Mouse (Mus musculus): ENCODE results near the gene Rasl12. TPM values are rescaled to one million over a fixed set of nuclear protein-coding genes. Genes with fewer than 3 reads are reported as not detected.

Gene Rasl12
- polyA plus RNA-seq, 1 experiment from 2014 or later: 11.9 TPM

GRCm38 (mm10) chr9:65375163-65375934, 23.0 kb upstream of the Rasl12 start:
- no peak overlapping the region for H3K9ac ChIP-seq

DNA sequence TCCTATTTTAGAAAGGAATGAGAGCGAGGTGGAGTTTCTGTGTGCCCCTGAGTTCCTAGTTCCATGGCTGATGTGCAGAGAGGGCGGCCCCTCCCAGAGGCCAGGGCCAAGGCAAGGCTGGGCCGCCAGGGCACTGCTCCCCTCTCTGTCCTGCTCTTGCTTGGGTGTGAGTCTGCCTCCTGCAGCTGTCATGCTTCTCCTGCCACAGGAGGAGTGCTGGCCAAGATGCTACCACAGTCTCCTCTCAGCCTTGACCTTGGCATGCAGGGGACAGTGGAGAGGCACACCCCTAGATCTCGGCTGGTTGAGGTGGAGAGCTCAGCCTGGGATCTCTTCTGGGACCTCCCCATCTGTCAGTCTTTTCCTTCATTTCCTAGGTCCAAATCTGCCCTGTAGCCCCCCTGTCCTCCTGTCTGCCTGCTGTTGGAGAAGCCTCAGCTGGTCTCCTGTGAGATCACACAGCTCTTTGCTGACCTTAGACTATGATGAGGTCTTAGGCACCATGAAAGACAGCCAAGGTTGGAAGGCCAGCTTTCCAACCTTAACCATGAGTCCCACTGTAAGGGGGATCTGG, 17.2 kb upstream of the Rasl12 start:
- Histone ChIP-seq H3K27me3 (no peaks in the 10 kb centered on the region), H3K4me1 (no peaks in the 10 kb centered on the region), H3K27ac (no peak overlapping the region), H3K36me3 (no peaks in the 10 kb centered on the region), H3K9ac (no peak overlapping the region), H3K4me2 (replicated peaks) (no peak overlapping the region), H3K4me3 (no peak overlapping the region), H3K9me3 (no peaks in the 10 kb centered on the region)
- ATAC-seq (ENCODE audit: insufficient number of reproducible peaks, insufficient read depth, low FRiP score, low TSS enrichment): no peak
- WGBS: 65% methylated on average over 4 of the region's 4 CpGs

More at GRCm38 (mm10) chr9:65375163-65375934, 23.0 kb upstream of the Rasl12 start:
- 81% methylated on average over 9 of the region's 9 CpGs for WGBS
- H3K27ac ChIP-seq: no peak overlapping the region
- H3K27me3 ChIP-seq: no peaks in the 10 kb centered on the region
- H3K4me1 ChIP-seq: no peaks in the 10 kb centered on the region
- no peak overlapping the region for H3K4me3 ChIP-seq
- H3K9me3 ChIP-seq: no peaks in the 10 kb centered on the region
- H3K36me3 ChIP-seq: no peaks in the 10 kb centered on the region
- H3K4me2 ChIP-seq (replicated peaks): no peak overlapping the region
- no peak for ATAC-seq (ENCODE audit: insufficient number of reproducible peaks, insufficient read depth, low FRiP score, low TSS enrichment)

- 67% methylated on average over 6 of the region's 6 CpGs for WGBS
- Histone ChIP-seq H3K36me3 (no peaks in the 10 kb centered on the region), H3K4me1 (no peaks in the 10 kb centered on the region), H3K27ac (no peak overlapping the region), H3K4me3 (no peak overlapping the region), H3K27me3 (no peaks in the 10 kb centered on the region), H3K9me3 (no peaks in the 10 kb centered on the region), H3K4me2 (replicated peaks) (no peak overlapping the region), H3K9ac (no peak overlapping the region)
- no peak for ATAC-seq (ENCODE audit: insufficient number of reproducible peaks, insufficient read depth, low FRiP score, low TSS enrichment)
These were observed 16.1 kb upstream of the Rasl12 start for GRCm38 (mm10) chr9:65382031-65382750.

GRCm38 (mm10) chr9:65382751-65383097, 15.6 kb upstream of the Rasl12 start:
- H3K4me2 ChIP-seq (replicated peaks): no peak overlapping the region
- no peaks in the 10 kb centered on the region for H3K9me3 ChIP-seq
- no peak overlapping the region for H3K9ac ChIP-seq
- no peaks in the 10 kb centered on the region for H3K4me1 ChIP-seq
- WGBS: 52% methylated on average over 3 of the region's 3 CpGs
- no peak for ATAC-seq (ENCODE audit: insufficient number of reproducible peaks, insufficient read depth, low FRiP score, low TSS enrichment)
- no peaks in the 10 kb centered on the region for H3K27me3 ChIP-seq
- H3K27ac ChIP-seq: no peak overlapping the region
- no peak overlapping the region for H3K4me3 ChIP-seq
- no peaks in the 10 kb centered on the region for H3K36me3 ChIP-seq

- peaks cover 4% of the 10 kb centered on the region; the same call in 1 of the 2 replicates for H3K27me3 ChIP-seq
- no peak overlapping the region for H3K4me3 ChIP-seq
- no peaks in the 10 kb centered on the region for H3K9me3 ChIP-seq
- H3K9ac ChIP-seq: no peak overlapping the region
- WGBS: 55% methylated on average over 3 of the region's 3 CpGs
- no peak overlapping the region for H3K27ac ChIP-seq
- H3K36me3 ChIP-seq: no peaks in the 10 kb centered on the region
- ATAC-seq (ENCODE audit: insufficient number of reproducible peaks, insufficient read depth, low FRiP score, low TSS enrichment): no peak
- no peak overlapping the region for H3K4me2 ChIP-seq (replicated peaks)
- H3K4me1 ChIP-seq: no peaks in the 10 kb centered on the region
These were observed 14.0 kb upstream of the Rasl12 start for GRCm38 (mm10) chr9:65384276-65384675.

DNA sequence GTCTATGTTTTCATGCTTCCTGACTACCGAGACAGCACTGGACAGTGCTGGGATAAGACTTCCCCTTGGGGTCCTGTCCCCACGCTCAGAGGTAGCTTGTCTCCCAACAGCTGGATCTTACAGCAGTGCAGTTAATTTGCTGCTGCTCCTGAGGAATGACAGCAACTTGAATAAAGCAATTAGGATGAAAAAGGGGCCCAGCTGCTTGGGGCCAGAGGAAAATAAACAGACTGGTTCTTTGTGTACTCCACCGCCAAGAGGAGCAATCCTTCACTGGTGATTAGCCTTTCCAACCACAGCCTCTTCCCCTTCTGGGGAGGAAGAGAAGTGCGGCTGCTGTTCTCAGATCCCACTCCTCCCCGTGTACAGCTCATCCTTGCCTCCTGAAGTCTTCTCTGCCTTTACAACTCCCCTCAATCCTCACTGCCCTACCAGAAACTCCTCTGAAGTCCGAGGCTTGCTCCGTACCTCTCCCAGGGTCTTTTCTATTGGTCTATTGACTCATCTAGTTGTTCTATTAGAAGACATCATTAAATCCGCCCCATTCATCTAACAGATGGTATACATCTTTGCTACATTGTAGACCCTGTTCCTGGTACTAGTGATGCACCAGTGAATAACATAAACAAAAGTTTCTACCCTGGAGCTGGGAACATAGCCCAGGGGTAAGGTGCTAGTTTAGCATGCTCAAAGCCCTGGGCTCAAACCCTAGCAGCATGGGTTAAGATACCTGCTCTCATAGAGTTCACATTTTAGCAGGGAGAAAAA, 11.7 kb upstream of the Rasl12 start:
- WGBS: 28% methylated on average over 8 of the region's 8 CpGs
- no peak for ATAC-seq (ENCODE audit: insufficient number of reproducible peaks, insufficient read depth, low FRiP score, low TSS enrichment)
- H3K4me1 ChIP-seq: no peaks in the 10 kb centered on the region
- no peak overlapping the region for H3K4me3 ChIP-seq
- H3K9ac ChIP-seq: no peak overlapping the region
- no peak overlapping the region for H3K27ac ChIP-seq
- H3K9me3 ChIP-seq: no peaks in the 10 kb centered on the region
- H3K27me3 ChIP-seq: peaks cover 27% of the 10 kb centered on the region
- no peaks in the 10 kb centered on the region for H3K36me3 ChIP-seq
- H3K4me2 ChIP-seq (replicated peaks): no peak overlapping the region

GRCm38 (mm10) chr9:65390752-65391612, 7.3 kb upstream of the Rasl12 start:
- no peak overlapping the region for H3K27ac ChIP-seq

DNA sequence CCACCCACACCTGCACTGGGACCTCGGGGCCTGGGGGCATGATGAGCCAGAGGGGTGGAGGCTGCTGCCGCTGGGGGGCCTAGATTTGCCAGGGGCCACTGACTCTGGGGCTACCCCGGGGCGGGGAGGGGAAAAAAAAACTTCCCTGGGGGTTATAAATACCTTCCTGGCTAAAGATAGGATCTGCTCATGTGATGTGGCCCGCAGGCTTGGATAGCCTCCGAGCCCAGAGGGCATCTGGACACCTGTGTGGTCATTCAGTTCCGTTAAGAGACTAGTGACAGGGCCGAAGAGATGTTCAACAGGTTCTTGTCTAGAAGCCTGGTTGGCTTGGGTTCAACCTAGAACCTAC, 6.7 kb upstream of the Rasl12 start, which contains the start of gene Kbtbd13:
Gene Kbtbd13, minus strand, starts transcription at position 40 of the 352 bp plus-strand sequence.
- no peaks in the 10 kb centered on the region for H3K36me3 ChIP-seq
- H3K4me1 ChIP-seq: no peaks in the 10 kb centered on the region
- H3K4me2 ChIP-seq (replicated peaks): peak within 1 kb of the TSS; percentile 67
- no peaks in the 10 kb centered on the region for H3K9me3 ChIP-seq
- 40% methylated on average over 8 of the region's 8 CpGs for WGBS
- ATAC-seq (ENCODE audit: insufficient number of reproducible peaks, insufficient read depth, low FRiP score, low TSS enrichment): no peak
- peak within 1 kb of the TSS; percentile 60 for H3K9ac ChIP-seq
- no peak within 1 kb of the TSS for H3K27ac ChIP-seq
- H3K27me3 ChIP-seq: peaks cover 46% of the 10 kb centered on the region
- peak within 1 kb of the TSS; percentile 51 for H3K4me3 ChIP-seq

More at GRCm38 (mm10) chr9:65390752-65391612, 7.3 kb upstream of the Rasl12 start:
- Histone ChIP-seq H3K36me3 (no peaks in the 10 kb centered on the region), H3K27me3 (peaks cover 46% of the 10 kb centered on the region), H3K9me3 (no peaks in the 10 kb centered on the region), H3K4me1 (no peaks in the 10 kb centered on the region), H3K4me2 (replicated peaks) (peak overlapping the region; percentile 67), H3K9ac (peak overlapping the region; percentile 60), H3K4me3 (peak overlapping the region; percentile 51)
- 16% methylated on average over 96 of the region's 96 CpGs for WGBS
- ATAC-seq (ENCODE audit: insufficient number of reproducible peaks, insufficient read depth, low FRiP score, low TSS enrichment): no peak

DNA sequence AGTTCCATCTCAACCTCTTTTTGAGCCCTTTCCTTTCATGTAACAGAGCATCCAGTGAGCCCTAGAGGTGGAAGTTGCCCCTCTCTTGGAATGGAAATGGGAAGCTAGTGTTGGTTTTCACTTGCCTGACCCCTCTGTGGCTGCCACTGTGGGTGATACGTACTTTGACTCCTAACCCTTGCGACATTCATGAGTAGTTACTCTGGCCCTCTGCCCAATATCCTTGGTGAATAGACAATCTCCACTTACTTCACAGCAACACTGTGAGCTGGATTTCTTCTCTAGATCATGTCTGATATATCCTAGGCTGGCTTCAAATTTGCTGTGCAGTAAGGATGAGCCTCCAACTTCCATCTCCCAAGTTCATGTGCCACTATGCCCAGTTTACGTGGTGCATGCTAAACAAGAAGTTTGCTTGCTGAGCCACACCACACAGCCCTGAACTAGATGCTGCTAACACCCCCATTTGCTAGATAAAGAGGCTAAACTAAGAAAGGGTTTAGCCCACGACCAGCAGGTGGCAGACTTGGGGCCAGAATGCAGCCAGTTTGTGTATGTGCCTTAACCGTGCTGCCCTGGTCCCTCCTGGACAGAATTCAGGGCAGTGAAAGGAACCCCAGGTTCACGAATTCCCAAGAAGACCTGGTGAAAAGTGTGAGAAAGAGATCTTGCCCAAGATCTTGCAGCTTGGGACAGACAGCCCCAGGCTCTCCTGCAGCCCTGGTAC, 5.5 kb upstream of the Rasl12 start:
- no peak for ATAC-seq (ENCODE audit: insufficient number of reproducible peaks, insufficient read depth, low FRiP score, low TSS enrichment)

DNA sequence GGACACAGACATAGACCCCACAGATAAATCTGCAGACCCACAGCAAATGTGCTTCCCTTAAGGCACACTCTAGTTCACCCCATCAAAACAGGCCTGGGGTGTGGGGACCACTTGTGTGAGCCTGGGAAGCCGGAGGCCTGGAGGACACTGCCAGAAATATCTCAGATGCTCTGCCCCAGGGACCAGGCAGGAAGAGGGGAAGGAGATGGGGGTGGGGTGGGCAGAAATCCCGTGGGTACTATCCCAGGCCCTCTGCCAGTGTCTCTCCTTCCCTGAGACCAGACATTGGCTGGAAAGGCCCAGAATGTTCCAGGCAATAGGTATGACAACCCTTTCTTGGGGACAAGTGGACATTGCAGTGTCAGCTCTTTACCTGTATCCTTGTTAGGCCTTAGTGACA, 4.7 kb upstream of the Rasl12 start:
- Histone ChIP-seq H3K9ac (no peak overlapping the region), H3K4me2 (replicated peaks) (no peak overlapping the region), H3K27ac (no peak overlapping the region), H3K9me3 (no peaks in the 10 kb centered on the region), H3K27me3 (peaks cover 43% of the 10 kb centered on the region), H3K4me3 (no peak overlapping the region), H3K4me1 (peaks cover 4% of the 10 kb centered on the region; the same call in 1 of the 2 replicates), H3K36me3 (no peaks in the 10 kb centered on the region)
- WGBS: 44% methylated on average over 2 of the region's 2 CpGs
- ATAC-seq (ENCODE audit: insufficient number of reproducible peaks, insufficient read depth, low FRiP score, low TSS enrichment): no peak

More for the DNA sequence above, 5.5 kb upstream of the Rasl12 start:
- no peaks in the 10 kb centered on the region for H3K36me3 ChIP-seq
- no peak overlapping the region for H3K9ac ChIP-seq
- no peak overlapping the region for H3K27ac ChIP-seq
- H3K4me2 ChIP-seq (replicated peaks): no peak overlapping the region
- H3K9me3 ChIP-seq: no peaks in the 10 kb centered on the region
- WGBS: 30% methylated on average over 6 of the region's 6 CpGs
- H3K27me3 ChIP-seq: peaks cover 46% of the 10 kb centered on the region
- H3K4me3 ChIP-seq: no peak overlapping the region
- H3K4me1 ChIP-seq: no peaks in the 10 kb centered on the region

All from embryonic facial prominence, embryonic 12.5 days (tissue).